Mouse (Mus musculus) kidney, embryonic 15.5 days (tissue): ENCODE data around the gene Clec2e. TPM values are rescaled to one million over a fixed set of nuclear protein-coding genes. Genes with fewer than 3 reads are reported as not detected.
A peak's percentile ranks its signal among the peaks of the same experiment; 100 is the strongest.
"Not testable (repeated sequence)": the region's sequence is repeated elsewhere in the genome, so short reads cannot be mapped to it uniquely, and the experiment has no call there.

Experiments
- ATAC-seq: fragments of 200-750 bp; cut with Nextera tagmentation; replicated peaks from 2 replicates; pipeline ENCODE4 v1.8.0; 2017; ENCODE audit warnings: moderate TSS enrichment; ENCODE audit not compliant: low FRiP score
- H3K27ac ChIP-seq: fragments of 300-500 bp; sonication (generic); 2 replicates; pipeline ENCODE4 v1.5.1; 2015; ENCODE audit warnings: mild to moderate bottlenecking, inconsistent platforms
- H3K27me3 ChIP-seq: fragments of 300-500 bp; sonication (generic); 2 replicates; pipeline ENCODE4 v1.6.1; 2015; ENCODE audit warnings: inconsistent platforms
- H3K36me3 ChIP-seq: fragments of 300-500 bp; sonication (generic); 2 replicates; pipeline ENCODE4 v1.6.1; 2015; ENCODE audit warnings: inconsistent platforms
- H3K4me1 ChIP-seq: fragments of 300-500 bp; sonication (generic); 2 replicates; pipeline ENCODE4 v1.6.1; 2015; ENCODE audit warnings: inconsistent platforms
- H3K4me2 ChIP-seq: fragments of 300-500 bp; sonication (generic); 2 replicates; pipeline ENCODE4 v1.6.1; 2015; ENCODE audit warnings: moderate library complexity, mild to moderate bottlenecking, inconsistent platforms
- H3K4me3 ChIP-seq: fragments of 300-500 bp; sonication (generic); replicated peaks from 2 replicates; pipeline ENCODE4 v1.5.1; 2015; ENCODE audit warnings: mild to moderate bottlenecking, inconsistent platforms
- H3K9ac ChIP-seq: fragments of 300-500 bp; sonication (generic); 2 replicates; pipeline ENCODE4 v1.6.1; 2015; ENCODE audit warnings: mild to moderate bottlenecking, inconsistent platforms
- H3K9me3 ChIP-seq: fragments of 300-500 bp; sonication (generic); replicated peaks from 2 replicates; pipeline ENCODE4 v1.6.1; 2016; ENCODE audit warnings: inconsistent platforms
- WGBS: fragments of 180-500 bp; shearing (Covaris S2); methylation state at CpG from one replicate; pipeline ENCODE4 v1.1.7; 2015; ENCODE audit warnings: mixed read lengths; 5-methylcytosine and 5-hydroxymethylcytosine counted together
- polyA plus RNA-seq: library from polyadenylated mRNA; unstranded; fragments of >200 nt; fragmentation: Nextera tagmentation; extraction: Ambion mirVana; gene quantifications from 2 replicates; pipeline ENCODE4 v1.2.1, GENCODE M21; 2015

The Clec2e gene
- polyA plus RNA-seq, 1 experiment from 2014 or later: 0.06 TPM

DNA sequence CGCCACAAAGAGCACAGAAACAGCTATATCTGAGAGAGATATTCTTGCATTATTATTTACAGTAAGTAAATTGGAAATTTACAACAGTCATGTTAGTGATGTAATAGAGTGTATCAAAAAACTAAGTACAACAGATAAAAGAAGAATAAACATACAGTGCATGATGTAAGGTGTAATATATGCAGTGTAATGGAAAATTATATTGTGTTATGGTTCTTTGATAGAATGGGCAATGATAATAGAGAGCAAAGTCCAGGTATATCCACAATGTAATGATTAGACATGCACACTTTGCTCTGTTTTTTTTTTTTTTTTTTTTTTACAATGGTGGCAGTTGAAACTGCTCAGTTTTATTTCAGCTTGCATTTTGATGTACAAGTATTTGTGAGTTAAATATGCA lies 891 bp upstream of the Clec2e start:
- WGBS: 87% methylated on average over 1 of the region's 1 CpGs
- no peak overlapping the region for H3K4me2 ChIP-seq
- no peaks in the 10 kb centered on the region for H3K9me3 ChIP-seq
- no peak overlapping the region for H3K9ac ChIP-seq
- H3K4me3 ChIP-seq: no peak overlapping the region
- no peak overlapping the region for H3K27ac ChIP-seq
- H3K36me3 ChIP-seq: no peaks in the 10 kb centered on the region
- H3K27me3 ChIP-seq: no peaks in the 10 kb centered on the region
- ATAC-seq: no peak
- H3K4me1 ChIP-seq: no peaks in the 10 kb centered on the region

DNA sequence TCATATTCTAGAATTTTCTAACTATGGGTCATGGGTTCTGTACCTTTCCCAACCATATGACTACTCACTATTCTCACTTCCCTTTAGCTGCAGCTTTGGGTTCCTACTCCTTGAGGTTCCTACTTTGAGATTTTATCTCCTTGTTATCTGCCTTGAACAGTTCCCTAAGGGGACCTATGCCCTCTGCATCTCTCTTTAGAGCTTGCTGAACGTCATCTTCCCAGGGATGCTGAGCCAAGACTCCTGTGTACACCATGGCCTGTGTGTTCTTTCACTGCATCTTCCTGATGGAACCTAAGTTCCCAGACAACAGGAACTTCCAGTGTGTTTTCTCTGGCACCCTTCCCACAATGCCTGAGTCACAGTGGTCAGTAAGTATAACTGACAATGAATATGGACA lies 2.8 kb downstream of the Clec2e start:
- Histone ChIP-seq H3K4me2 (no peak overlapping the region), H3K4me1 (no peaks in the 10 kb centered on the region), H3K4me3 (no peak overlapping the region), H3K27ac (no peak overlapping the region), H3K36me3 (no peaks in the 10 kb centered on the region), H3K9ac (no peak overlapping the region), H3K9me3 (no peaks in the 10 kb centered on the region), H3K27me3 (no peaks in the 10 kb centered on the region)
- ATAC-seq: no peak
- 32% methylated on average over 1 of the region's 1 CpGs for WGBS

DNA sequence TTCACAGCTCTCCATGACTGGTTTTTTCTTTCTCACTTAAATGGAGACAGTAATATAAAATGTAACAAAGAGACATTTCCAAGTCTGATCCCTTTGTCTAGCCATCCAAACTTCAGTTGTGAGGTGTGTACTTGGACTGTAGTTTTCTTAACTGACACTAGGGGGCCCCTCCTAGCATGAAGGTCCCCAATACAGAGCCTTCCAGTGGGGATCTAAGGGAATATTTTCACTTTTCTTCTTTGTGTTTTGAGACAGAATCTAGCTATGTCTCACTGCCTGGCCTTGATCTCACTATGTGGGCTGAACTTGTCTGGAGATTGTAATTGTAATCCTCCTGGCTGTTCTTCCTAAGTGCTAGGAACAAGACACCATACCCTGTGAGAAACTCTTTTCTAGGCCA lies 5.5 kb downstream of the Clec2e start:
- ATAC-seq: peak; percentile 77; the same call in 1 of the 2 replicates
- H3K36me3 ChIP-seq: no peaks in the 10 kb centered on the region
- no peak overlapping the region for H3K4me2 ChIP-seq
- H3K27ac ChIP-seq: no peak overlapping the region
- no peak overlapping the region for H3K4me3 ChIP-seq
- H3K4me1 ChIP-seq: no peaks in the 10 kb centered on the region
- H3K9me3 ChIP-seq: 0 out of 2 replicates have a peak, but pooled peaks cover 3% of the 10 kb centered on the region
- H3K9ac ChIP-seq: no peak overlapping the region
- no peaks in the 10 kb centered on the region for H3K27me3 ChIP-seq

DNA sequence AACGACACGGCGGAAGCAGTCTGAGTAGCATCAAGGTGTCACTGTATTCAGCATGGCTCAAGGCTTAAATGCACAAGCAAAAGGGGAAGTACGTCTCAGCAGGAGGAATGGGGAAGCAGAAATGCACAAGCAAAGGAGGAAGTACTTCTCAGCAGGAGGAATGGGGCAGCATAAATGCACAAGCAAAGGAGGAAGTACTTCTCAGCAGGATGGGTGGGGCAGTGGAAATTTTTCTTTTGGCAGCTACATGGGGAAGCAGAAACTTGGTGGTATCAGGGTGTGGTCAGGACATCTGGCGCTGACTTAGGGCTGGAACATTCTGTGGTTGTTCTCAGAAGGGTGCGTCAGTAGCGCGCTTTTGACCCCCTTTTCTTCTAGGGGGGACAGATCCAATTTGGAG lies 12.1 kb downstream of the Clec2e start:
- not testable (repeated sequence) for H3K4me3 ChIP-seq, H3K36me3 ChIP-seq, H3K27ac ChIP-seq, H3K4me1 ChIP-seq, ATAC-seq, H3K9me3 ChIP-seq, H3K4me2 ChIP-seq, H3K9ac ChIP-seq, H3K27me3 ChIP-seq
- 98% methylated on average over 8 of the region's 8 CpGs for WGBS

DNA sequence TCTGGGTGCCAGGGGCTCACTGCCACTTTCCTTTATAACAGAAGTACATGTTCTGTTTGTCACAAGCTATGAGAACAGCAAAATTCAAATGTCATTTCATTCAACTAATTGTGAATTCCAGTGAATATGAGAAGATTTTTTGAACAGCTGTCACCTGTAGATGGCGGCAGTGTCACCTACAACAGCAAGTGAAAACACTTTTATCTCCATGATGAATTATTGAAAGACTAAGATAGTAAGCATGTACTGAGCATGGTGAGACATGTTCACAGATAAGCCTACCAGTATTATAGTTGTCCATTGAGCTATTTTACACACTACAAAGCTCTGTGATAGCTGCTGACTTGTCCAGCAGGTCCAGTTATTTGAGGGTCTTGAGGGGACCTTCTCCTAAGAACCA lies 12.6 kb downstream of the Clec2e start:
- Histone ChIP-seq H3K4me3 (no peak overlapping the region), H3K27me3 (no peaks in the 10 kb centered on the region), H3K4me2 (no peak overlapping the region), H3K9me3 (peaks cover 3% of the 10 kb centered on the region; the same call in 1 of the 2 replicates), H3K36me3 (no peaks in the 10 kb centered on the region), H3K4me1 (no peaks in the 10 kb centered on the region), H3K9ac (no peak overlapping the region), H3K27ac (no peak overlapping the region)
- ATAC-seq: no peak
- 79% methylated on average over 1 of the region's 1 CpGs for WGBS

GRCm38 (mm10) chr6:129086031-129086430 lies 14.7 kb downstream of the Clec2e start:
- WGBS: 86% methylated on average over 2 of the region's 2 CpGs
- H3K36me3 ChIP-seq, H3K27ac ChIP-seq, H3K4me3 ChIP-seq, H3K9ac ChIP-seq, H3K4me2 ChIP-seq, ATAC-seq, H3K27me3 ChIP-seq, H3K4me1 ChIP-seq, H3K9me3 ChIP-seq: not testable (repeated sequence)

GRCm38 (mm10) chr6:129085098-129085497 lies 15.6 kb downstream of the Clec2e start:
- no peaks in the 10 kb centered on the region for H3K4me1 ChIP-seq
- H3K36me3 ChIP-seq: no peaks in the 10 kb centered on the region
- H3K4me2 ChIP-seq: no peak overlapping the region
- ATAC-seq: no peak
- 89% methylated on average over 6 of the region's 6 CpGs for WGBS
- H3K9ac ChIP-seq: no peak overlapping the region
- H3K27me3 ChIP-seq: no peaks in the 10 kb centered on the region
- H3K9me3 ChIP-seq: no peaks in the 10 kb centered on the region; the same call in 1 of the 2 replicates
- H3K4me3 ChIP-seq: no peak overlapping the region
- no peak overlapping the region for H3K27ac ChIP-seq

DNA sequence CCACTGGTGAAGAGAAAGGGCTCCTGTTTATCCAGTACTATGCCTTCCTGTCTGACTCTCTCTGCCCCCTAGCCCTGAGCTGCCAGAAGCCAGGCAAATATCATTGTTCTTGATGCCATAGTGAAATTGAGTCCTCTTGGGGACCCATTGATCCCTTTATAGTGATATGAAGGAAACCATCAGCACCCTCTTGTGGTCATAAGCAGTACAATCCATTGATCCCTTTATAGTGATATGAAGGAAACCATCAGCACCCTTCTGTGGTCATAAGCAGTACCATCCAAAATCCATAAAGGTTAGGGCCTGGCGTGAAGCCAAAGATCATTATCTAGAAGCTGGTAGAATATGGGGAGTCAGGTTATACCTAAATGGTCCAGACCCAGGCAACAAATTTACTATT lies 33.7 kb downstream of the Clec2e start:
- no peaks in the 10 kb centered on the region for H3K9me3 ChIP-seq
- H3K36me3 ChIP-seq: no peaks in the 10 kb centered on the region
- H3K27me3 ChIP-seq: no peaks in the 10 kb centered on the region
- no peak overlapping the region for H3K4me2 ChIP-seq
- 76% methylated on average over 1 of the region's 1 CpGs for WGBS
- H3K27ac ChIP-seq: no peak overlapping the region
- H3K9ac ChIP-seq: no peak overlapping the region
- 0 out of 2 replicates have a peak, but pooled peaks have one; percentile 29 for ATAC-seq
- no peak overlapping the region for H3K4me3 ChIP-seq
- H3K4me1 ChIP-seq: no peaks in the 10 kb centered on the region

DNA sequence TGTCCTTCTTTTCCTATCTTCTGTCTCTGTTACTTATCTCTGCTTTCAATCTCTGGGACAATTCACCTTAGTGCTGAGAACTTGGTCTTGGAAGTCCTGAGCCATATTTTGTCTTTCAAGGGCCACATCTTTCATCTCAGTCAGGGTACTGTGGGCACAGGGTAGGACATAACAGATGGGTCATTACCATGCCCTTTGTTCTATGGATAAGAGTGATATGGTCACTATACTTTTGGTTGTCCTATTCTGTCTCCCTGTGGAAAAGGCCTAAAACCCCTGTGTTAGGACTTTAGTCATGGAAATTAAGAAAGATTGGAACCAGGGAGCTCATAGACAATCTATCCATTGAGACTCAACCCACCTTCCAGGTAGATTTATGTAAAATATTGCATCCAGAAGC lies 34.2 kb downstream of the Clec2e start:
- Histone ChIP-seq H3K27ac (no peak overlapping the region), H3K4me3 (no peak overlapping the region), H3K4me1 (no peaks in the 10 kb centered on the region), H3K9ac (no peak overlapping the region), H3K9me3 (no peaks in the 10 kb centered on the region), H3K36me3 (no peaks in the 10 kb centered on the region), H3K4me2 (no peak overlapping the region), H3K27me3 (no peaks in the 10 kb centered on the region)
- no peak for ATAC-seq

GRCm38 (mm10) chr6:129065857-129066256 lies 34.9 kb downstream of the Clec2e start:
- ATAC-seq: no peak
- Histone ChIP-seq H3K27ac (no peak overlapping the region), H3K4me3 (no peak overlapping the region), H3K36me3 (no peaks in the 10 kb centered on the region), H3K4me2 (no peak overlapping the region), H3K9me3 (no peaks in the 10 kb centered on the region), H3K27me3 (no peaks in the 10 kb centered on the region), H3K4me1 (no peaks in the 10 kb centered on the region), H3K9ac (no peak overlapping the region)
- 91% methylated on average over 3 of the region's 3 CpGs for WGBS

- Histone ChIP-seq H3K4me1 (no peaks in the 10 kb centered on the region), H3K4me2 (no peak overlapping the region), H3K36me3 (no peaks in the 10 kb centered on the region), H3K4me3 (no peak overlapping the region), H3K27ac (peak overlapping the region; percentile 27; the same call in 1 of the 2 replicates), H3K27me3 (no peaks in the 10 kb centered on the region), H3K9me3 (no peaks in the 10 kb centered on the region), H3K9ac (no peak overlapping the region)
- 74% methylated on average over 3 of the region's 3 CpGs for WGBS
- no peak for ATAC-seq
Observed at GRCm38 (mm10) chr6:129065407-129065806, 35.3 kb downstream of the Clec2e start.

- Histone ChIP-seq H3K4me2 (no peak overlapping the region), H3K4me1 (no peaks in the 10 kb centered on the region), H3K27ac (no peak overlapping the region), H3K4me3 (no peak overlapping the region), H3K36me3 (no peaks in the 10 kb centered on the region), H3K9ac (no peak overlapping the region), H3K27me3 (no peaks in the 10 kb centered on the region), H3K9me3 (no peaks in the 10 kb centered on the region)
- no peak for ATAC-seq
Observed at GRCm38 (mm10) chr6:129058013-129058412, 42.7 kb downstream of the Clec2e start.

- WGBS: 85% methylated on average over 3 of the region's 3 CpGs
- ATAC-seq: no peak
- Histone ChIP-seq H3K36me3 (no peaks in the 10 kb centered on the region), H3K27me3 (no peaks in the 10 kb centered on the region), H3K4me2 (no peak overlapping the region), H3K4me1 (no peaks in the 10 kb centered on the region), H3K9ac (no peak overlapping the region), H3K9me3 (no peaks in the 10 kb centered on the region), H3K4me3 (no peak overlapping the region), H3K27ac (no peak overlapping the region)
Observed at GRCm38 (mm10) chr6:129056237-129056636, 44.5 kb downstream of the Clec2e start.
